Mouse (Mus musculus) limb, embryonic 15.5 days (tissue): ENCODE results near the gene Trnau1ap. TPM values are rescaled to one million over a fixed set of nuclear protein-coding genes. Genes with fewer than 3 reads are reported as not detected.
"Not testable (repeated sequence)": the region's sequence is repeated elsewhere in the genome, so short reads cannot be mapped to it uniquely, and the experiment has no call there.

ENCODE experiments used
- ATAC-seq: fragments of 200-750 bp; cut with Nextera tagmentation; 2 replicates; pipeline ENCODE4 v1.8.0; 2017; ENCODE audit warnings: low read depth, moderate TSS enrichment; ENCODE audit not compliant: insufficient number of reproducible peaks, low FRiP score, low TSS enrichment
- H3K27ac ChIP-seq: fragments of 300-500 bp; sonication (generic); 2 replicates; pipeline ENCODE4 v1.5.1; 2015; ENCODE audit warnings: moderate library complexity, mild to moderate bottlenecking, inconsistent platforms
- H3K27me3 ChIP-seq: fragments of 300-500 bp; sonication (generic); 2 replicates; pipeline ENCODE4 v1.6.1; 2015; ENCODE audit warnings: inconsistent platforms
- H3K36me3 ChIP-seq: fragments of 300-500 bp; sonication (generic); 2 replicates; pipeline ENCODE4 v1.6.1; 2015; ENCODE audit warnings: inconsistent platforms
- H3K4me1 ChIP-seq: fragments of 300-500 bp; sonication (generic); 2 replicates; pipeline ENCODE4 v1.6.1; 2015; ENCODE audit warnings: inconsistent platforms
- H3K4me2 ChIP-seq: fragments of 300-500 bp; sonication (generic); 2 replicates; pipeline ENCODE4 v1.6.1; 2015; ENCODE audit warnings: mild to moderate bottlenecking, inconsistent platforms
- H3K4me3 ChIP-seq: fragments of 300-500 bp; sonication (generic); 2 replicates; pipeline ENCODE4 v1.5.1; 2015; ENCODE audit warnings: mild to moderate bottlenecking, inconsistent platforms
- H3K9ac ChIP-seq: fragments of 300-500 bp; sonication (generic); 2 replicates; pipeline ENCODE4 v1.6.1; 2015; ENCODE audit warnings: inconsistent platforms
- H3K9me3 ChIP-seq: fragments of 300-500 bp; sonication (generic); 2 replicates; pipeline ENCODE4 v1.6.1; 2016; ENCODE audit warnings: inconsistent platforms
- WGBS: fragments of 180-500 bp; shearing (Covaris S2); methylation state at CpG from one replicate; pipeline ENCODE4 v1.1.7; 2015; 5-methylcytosine and 5-hydroxymethylcytosine counted together
- polyA plus RNA-seq: library from polyadenylated mRNA; unstranded; fragments of >200 nt; fragmentation: Nextera tagmentation; extraction: Ambion mirVana; gene quantifications from 2 replicates; pipeline ENCODE4 v1.2.1, GENCODE M21; 2015

Trnau1ap gene
- polyA plus RNA-seq, 1 experiment from 2014 or later, result 61.4 TPM

- under 1% methylated on average over 41 of the region's 41 CpGs for WGBS
- H3K27me3 ChIP-seq, result no peaks in the 10 kb centered on the region
- H3K27ac ChIP-seq, result peak overlapping the region; percentile 92
- no peaks in the 10 kb centered on the region for H3K9me3 ChIP-seq
- H3K4me1 ChIP-seq, result peaks cover 8% of the 10 kb centered on the region
- H3K9ac ChIP-seq, result peak overlapping the region; percentile 83
- H3K36me3 ChIP-seq, result peaks cover 34% of the 10 kb centered on the region
- ATAC-seq, result peak; percentile 86
- H3K4me3 ChIP-seq, result peak overlapping the region; percentile 73
- peak overlapping the region; percentile 72 for H3K4me2 ChIP-seq
These were observed 20.8 kb downstream of the Trnau1ap start for GRCm38 (mm10) chr4:132308437-132309139.

GRCm38 (mm10) chr4:132306004-132306403 is 23.3 kb downstream of the Trnau1ap start:
- no peak overlapping the region for H3K4me2 ChIP-seq
- H3K9ac ChIP-seq, result no peak overlapping the region
- ATAC-seq, result no peak
- no peaks in the 10 kb centered on the region for H3K9me3 ChIP-seq
- H3K4me3 ChIP-seq, result no peak overlapping the region
- no peak overlapping the region for H3K27ac ChIP-seq
- no peaks in the 10 kb centered on the region for H3K27me3 ChIP-seq
- 72% methylated on average over 6 of the region's 6 CpGs for whole genome bisulfite sequencing
- peaks cover 19% of the 10 kb centered on the region for H3K4me1 ChIP-seq
- H3K36me3 ChIP-seq, result peaks cover 12% of the 10 kb centered on the region

- 84% methylated on average over 8 of the region's 8 CpGs for WGBS
- Histone ChIP-seq H3K36me3 (peaks cover 5% of the 10 kb centered on the region), H3K4me3 (no peak overlapping the region), H3K27ac (no peak overlapping the region), H3K9me3 (no peaks in the 10 kb centered on the region), H3K9ac (no peak overlapping the region), H3K4me2 (no peak overlapping the region), H3K4me1 (peaks cover 19% of the 10 kb centered on the region), H3K27me3 (no peaks in the 10 kb centered on the region)
- no peak for ATAC-seq
These were observed 24.1 kb downstream of the Trnau1ap start for GRCm38 (mm10) chr4:132305276-132305675.

- not testable (repeated sequence) for H3K36me3 ChIP-seq, ATAC-seq, H3K27me3 ChIP-seq, H3K9me3 ChIP-seq
- 42% methylated on average over 6 of the region's 6 CpGs for WGBS
- Histone ChIP-seq H3K4me1 (peaks cover 11% of the 10 kb centered on the region), H3K4me2 (peak overlapping the region; percentile 79), H3K9ac (peak overlapping the region; percentile 44; the same call in 1 of the 2 replicates), H3K27ac (peak overlapping the region; percentile 74; the same call in 1 of the 2 replicates), H3K4me3 (peak overlapping the region; percentile 51)
These were observed 25.9 kb downstream of the Trnau1ap start for GRCm38 (mm10) chr4:132303484-132303883.

GRCm38 (mm10) chr4:132302939-132303479 is 26.3 kb downstream of the Trnau1ap start, which contains the start of gene Rab42:
TSS of gene Rab42 (minus strand) at chr4:132303385.
- H3K9ac ChIP-seq, result peak within 1 kb of the TSS; percentile 44
- H3K4me1 ChIP-seq, result peaks cover 11% of the 10 kb centered on the region
- 1% methylated on average over 31 of the region's 31 CpGs for WGBS
- H3K4me2 ChIP-seq, result peak within 1 kb of the TSS; percentile 79
- no peaks in the 10 kb centered on the region for H3K27me3 ChIP-seq
- ATAC-seq, result peak; percentile 71
- no peaks in the 10 kb centered on the region for H3K36me3 ChIP-seq
- H3K27ac ChIP-seq, result peak within 1 kb of the TSS; percentile 74
- peak within 1 kb of the TSS; percentile 51 for H3K4me3 ChIP-seq
- no peaks in the 10 kb centered on the region for H3K9me3 ChIP-seq

- H3K4me1 ChIP-seq, result peaks cover 11% of the 10 kb centered on the region
- no peaks in the 10 kb centered on the region for H3K9me3 ChIP-seq
- H3K27ac ChIP-seq, result peak overlapping the region; percentile 74
- peak overlapping the region; percentile 44 for H3K9ac ChIP-seq
- no peaks in the 10 kb centered on the region for H3K36me3 ChIP-seq
- H3K4me3 ChIP-seq, result peak overlapping the region; percentile 51
- 61% methylated on average over 16 of the region's 16 CpGs for WGBS
- ATAC-seq, result 0 out of 2 replicates have a peak, but pooled peaks have one; percentile 2
- no peaks in the 10 kb centered on the region for H3K27me3 ChIP-seq
- H3K4me2 ChIP-seq, result peak overlapping the region; percentile 79
These were observed 27.1 kb downstream of the Trnau1ap start for GRCm38 (mm10) chr4:132301965-132302938.

GRCm38 (mm10) chr4:132301486-132301885 is 27.9 kb downstream of the Trnau1ap start:
- Histone ChIP-seq H3K27ac (peak overlapping the region; percentile 11; the same call in 1 of the 2 replicates), H3K4me1 (peaks cover 11% of the 10 kb centered on the region), H3K4me2 (no peak overlapping the region), H3K9ac (no peak overlapping the region), H3K9me3 (no peaks in the 10 kb centered on the region), H3K36me3 (no peaks in the 10 kb centered on the region), H3K27me3 (no peaks in the 10 kb centered on the region), H3K4me3 (no peak overlapping the region)
- ATAC-seq, result no peak
- WGBS, result 83% methylated on average over 6 of the region's 6 CpGs

- H3K4me2 ChIP-seq, result no peak overlapping the region
- WGBS, result 94% methylated on average over 1 of the region's 1 CpGs
- H3K27me3 ChIP-seq, result no peaks in the 10 kb centered on the region
- no peaks in the 10 kb centered on the region for H3K9me3 ChIP-seq
- no peak overlapping the region for H3K27ac ChIP-seq
- H3K36me3 ChIP-seq, result no peaks in the 10 kb centered on the region
- ATAC-seq, result no peak
- peaks cover 11% of the 10 kb centered on the region for H3K4me1 ChIP-seq
- no peak overlapping the region for H3K9ac ChIP-seq
- H3K4me3 ChIP-seq, result no peak overlapping the region
These were observed 29.5 kb downstream of the Trnau1ap start for GRCm38 (mm10) chr4:132299849-132300248.

- no peaks in the 10 kb centered on the region for H3K4me1 ChIP-seq
- WGBS, result 54% methylated on average over 8 of the region's 8 CpGs
- H3K9me3 ChIP-seq, result no peaks in the 10 kb centered on the region
- no peak for ATAC-seq
- no peak overlapping the region for H3K9ac ChIP-seq
- H3K4me2 ChIP-seq, result no peak overlapping the region
- H3K4me3 ChIP-seq, result no peak overlapping the region
- H3K36me3 ChIP-seq, result peaks cover 25% of the 10 kb centered on the region
- no peaks in the 10 kb centered on the region for H3K27me3 ChIP-seq
- no peak overlapping the region for H3K27ac ChIP-seq
These were observed 33.5 kb downstream of the Trnau1ap start for GRCm38 (mm10) chr4:132295696-132296390.

- Histone ChIP-seq H3K27me3 (no peaks in the 10 kb centered on the region), H3K4me1 (no peaks in the 10 kb centered on the region), H3K4me3 (no peak overlapping the region), H3K9me3 (no peaks in the 10 kb centered on the region), H3K4me2 (no peak overlapping the region), H3K27ac (no peak overlapping the region), H3K9ac (no peak overlapping the region), H3K36me3 (peaks cover 37% of the 10 kb centered on the region)
- 77% methylated on average over 7 of the region's 7 CpGs for whole genome bisulfite sequencing
- no peak for ATAC-seq
These were observed 35.6 kb downstream of the Trnau1ap start for GRCm38 (mm10) chr4:132293682-132294240.

GRCm38 (mm10) chr4:132292988-132293387 is 36.4 kb downstream of the Trnau1ap start:
- Histone ChIP-seq H3K4me2 (no peak overlapping the region), H3K4me3 (no peak overlapping the region), H3K4me1 (no peaks in the 10 kb centered on the region), H3K36me3 (peaks cover 37% of the 10 kb centered on the region), H3K27ac (no peak overlapping the region), H3K9ac (no peak overlapping the region), H3K27me3 (no peaks in the 10 kb centered on the region), H3K9me3 (no peaks in the 10 kb centered on the region)
- 47% methylated on average over 4 of the region's 4 CpGs for WGBS
- no peak for ATAC-seq
